Mouse (Mus musculus) ES-E14 (cell line): ENCODE data around the gene Gm5447.

Source experiments
- CHD2 ChIP-seq: IDR thresholded peaks from 2 replicates; pipeline ENCODE4 v1.6.1; 2014; ENCODE audit warnings: mild to moderate bottlenecking, low read depth, low read length, inconsistent platforms
- HCFC1 ChIP-seq: IDR thresholded peaks from 2 replicates; pipeline ENCODE4 v1.6.1; 2012; ENCODE audit warnings: low read length, inconsistent platforms, borderline replicate concordance; ENCODE audit not compliant: insufficient read depth
- MAFK ChIP-seq: IDR thresholded peaks from 2 replicates; pipeline ENCODE4 v1.6.1; 2014; ENCODE audit warnings: mild to moderate bottlenecking, low read depth, low read length, inconsistent platforms; ENCODE audit not compliant: insufficient read depth
- ZC3H11A ChIP-seq: IDR thresholded peaks from 2 replicates; pipeline ENCODE4 v1.6.1; 2012; ENCODE audit warnings: low read depth, mild to moderate bottlenecking, inconsistent platforms, low read length, borderline replicate concordance
- ZNF384 ChIP-seq: IDR thresholded peaks from 2 replicates; pipeline ENCODE4 v1.6.1; 2012; ENCODE audit warnings: low read depth, low read length, inconsistent platforms

DNA sequence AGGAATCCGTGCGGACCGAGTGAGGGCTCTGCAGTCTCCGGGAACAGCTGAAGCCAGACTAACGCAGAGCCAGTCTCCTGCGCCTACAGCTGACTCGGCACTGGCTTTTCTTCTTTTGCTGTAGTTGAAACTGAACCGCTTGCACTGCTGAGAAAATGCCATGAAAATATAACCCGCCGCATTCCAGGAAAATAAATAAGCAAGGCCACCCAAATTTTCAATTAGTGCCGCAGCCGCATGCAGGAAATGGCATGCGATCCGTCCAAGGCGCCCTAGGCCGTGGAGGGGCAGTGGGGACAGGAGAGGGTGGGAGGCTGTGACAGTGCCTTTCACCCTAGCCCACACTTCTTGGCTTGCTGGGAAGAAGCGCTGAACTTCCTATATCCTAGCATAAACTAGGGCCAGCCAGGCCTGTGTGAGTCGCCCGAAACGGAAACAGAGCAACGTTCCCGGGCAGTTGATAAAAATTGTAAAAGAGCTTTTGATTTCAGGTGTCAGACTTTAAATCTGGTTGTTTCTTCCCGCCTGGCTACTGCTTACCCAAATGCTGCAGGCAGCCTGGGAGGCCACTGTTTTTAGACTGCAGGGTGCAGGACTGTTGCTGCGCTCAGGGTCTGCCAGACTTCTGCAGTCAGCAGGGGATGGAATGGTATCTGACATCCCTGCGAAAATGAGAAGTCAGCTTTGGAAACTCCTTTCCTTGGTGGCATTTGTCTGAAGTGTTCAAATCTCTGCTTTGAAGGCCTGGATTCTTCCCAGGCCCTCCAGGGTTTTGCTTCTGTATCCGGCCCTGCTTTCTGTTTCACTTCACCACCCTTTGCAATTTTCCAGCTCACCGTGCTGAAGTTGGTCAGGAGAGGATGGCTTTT is 11.8 kb downstream of the Gm5447 start:
- TF ChIP-seq ZNF384 (no peak), CHD2 (no peak), MAFK (no peak), ZC3H11A (no peak), HCFC1 (no peak)
